Mouse (Mus musculus) cortical plate, adult 2 months (tissue): ENCODE data around the gene Esr2. TPM values are rescaled to one million over a fixed set of nuclear protein-coding genes. Genes with fewer than 3 reads are reported as not detected.

Experiments used
- H3K27ac ChIP-seq: fragments of 200-500 bp; 2 replicates; pipeline ENCODE4 v1.5.1; 2012; ENCODE audit warnings: low read length, control low read depth, inconsistent platforms; ENCODE audit not compliant: insufficient read depth
- H3K4me1 ChIP-seq: fragments of 200-500 bp; 2 replicates; pipeline ENCODE4 v1.6.1; 2011; ENCODE audit warnings: low read length; ENCODE audit not compliant: control insufficient read depth, insufficient read depth
- H3K4me3 ChIP-seq: fragments of 200-500 bp; 2 replicates; pipeline ENCODE4 v1.5.1; 2011; ENCODE audit warnings: mild to moderate bottlenecking, low read length, control low read depth; ENCODE audit not compliant: insufficient read depth
- CTCF ChIP-seq: fragments of 200-500 bp; IDR thresholded peaks from 2 replicates; pipeline ENCODE4 v1.5.1; 2011; ENCODE audit warnings: mild to moderate bottlenecking, control low read depth, low read length; ENCODE audit not compliant: insufficient read depth; ENCODE audit errors: extremely low read depth
- POLR2A ChIP-seq: fragments of 200-500 bp; IDR thresholded peaks from 2 replicates; pipeline ENCODE4 v1.6.1; 2011; ENCODE audit warnings: mild to moderate bottlenecking, low read length, control low read depth; ENCODE audit not compliant: insufficient read depth; ENCODE audit errors: extremely low read depth
- polyA plus RNA-seq: library from polyadenylated mRNA; depleted of rRNA; stranded (reverse); fragments of >200 nt; gene quantifications from 2 replicates; pipeline ENCODE4 v1.2.3, GENCODE M21; 2012

Esr2 gene
- polyA plus RNA-seq, 1 experiment: 0.25 TPM

GRCm38 (mm10) chr12:76194526-76194925 is 17.5 kb upstream of the Esr2 start:
- H3K27ac ChIP-seq: no peak overlapping the region
- H3K4me3 ChIP-seq: no peak overlapping the region
- TF ChIP-seq POLR2A (no peak), CTCF (no peak)
- 0 out of 2 replicates have a peak, but pooled peaks cover 1% of the 10 kb centered on the region for H3K4me1 ChIP-seq

- H3K4me1 ChIP-seq: no peaks in the 10 kb centered on the region
- TF ChIP-seq CTCF (peak; percentile 56), POLR2A (no peak)
- no peak overlapping the region for H3K4me3 ChIP-seq
- no peak overlapping the region for H3K27ac ChIP-seq
Observed at GRCm38 (mm10) chr12:76190940-76191339, 13.9 kb upstream of the Esr2 start.

GRCm38 (mm10) chr12:76187849-76188248 is 10.8 kb upstream of the Esr2 start:
- Histone ChIP-seq H3K4me1 (no peaks in the 10 kb centered on the region), H3K27ac (no peak overlapping the region), H3K4me3 (no peak overlapping the region)
- no peak for TF ChIP-seq POLR2A
- TF ChIP-seq CTCF: peak; percentile 73

- H3K4me3 ChIP-seq: no peak overlapping the region
Observed at GRCm38 (mm10) chr12:76186473-76186872, 9.4 kb upstream of the Esr2 start.

GRCm38 (mm10) chr12:76185167-76185816 is 8.2 kb upstream of the Esr2 start:
- H3K4me1 ChIP-seq: no peaks in the 10 kb centered on the region
- no peak overlapping the region for H3K27ac ChIP-seq
- H3K4me3 ChIP-seq: no peak overlapping the region
- TF ChIP-seq CTCF: no peak
- no peak for TF ChIP-seq POLR2A

More at GRCm38 (mm10) chr12:76186473-76186872, 9.4 kb upstream of the Esr2 start:
- no peak for TF ChIP-seq POLR2A
- TF ChIP-seq CTCF: no peak
- no peak overlapping the region for H3K27ac ChIP-seq
- H3K4me1 ChIP-seq: no peaks in the 10 kb centered on the region

- H3K4me3 ChIP-seq: no peak overlapping the region
- H3K27ac ChIP-seq: no peak overlapping the region
- TF ChIP-seq CTCF: no peak
- no peak for TF ChIP-seq POLR2A
- H3K4me1 ChIP-seq: no peaks in the 10 kb centered on the region
Observed at GRCm38 (mm10) chr12:76184271-76184670, 7.2 kb upstream of the Esr2 start.

GRCm38 (mm10) chr12:76182831-76183230 is 5.8 kb upstream of the Esr2 start:
- no peak overlapping the region for H3K27ac ChIP-seq
- no peak overlapping the region for H3K4me3 ChIP-seq
- TF ChIP-seq POLR2A: no peak
- TF ChIP-seq CTCF: no peak
- H3K4me1 ChIP-seq: no peaks in the 10 kb centered on the region

GRCm38 (mm10) chr12:76181471-76181870 is 4.4 kb upstream of the Esr2 start:
- Histone ChIP-seq H3K4me3 (no peak overlapping the region), H3K27ac (no peak overlapping the region), H3K4me1 (no peaks in the 10 kb centered on the region)
- TF ChIP-seq CTCF (no peak), POLR2A (no peak)

GRCm38 (mm10) chr12:76180442-76180841 is 3.4 kb upstream of the Esr2 start:
- TF ChIP-seq CTCF (no peak), POLR2A (no peak)

GRCm38 (mm10) chr12:76179527-76179926 is 2.5 kb upstream of the Esr2 start:
- Histone ChIP-seq H3K27ac (no peak overlapping the region), H3K4me1 (no peaks in the 10 kb centered on the region), H3K4me3 (no peak overlapping the region)
- TF ChIP-seq CTCF: no peak
- TF ChIP-seq POLR2A: no peak

More at GRCm38 (mm10) chr12:76180442-76180841, 3.4 kb upstream of the Esr2 start:
- H3K27ac ChIP-seq: no peak overlapping the region
- H3K4me1 ChIP-seq: no peaks in the 10 kb centered on the region
- no peak overlapping the region for H3K4me3 ChIP-seq

- H3K4me3 ChIP-seq: no peak overlapping the region
- TF ChIP-seq POLR2A: no peak
- TF ChIP-seq CTCF: no peak
- no peak overlapping the region for H3K27ac ChIP-seq
- H3K4me1 ChIP-seq: no peaks in the 10 kb centered on the region
Observed at GRCm38 (mm10) chr12:76179051-76179450, 2.0 kb upstream of the Esr2 start.
